Mouse (Mus musculus): ENCODE data around the gene Irf9. TPM values are rescaled to one million over a fixed set of nuclear protein-coding genes. Genes with fewer than 3 reads are reported as not detected.

Irf9 gene
- polyA plus RNA-seq, 1 experiment from 2014 or later, result 46.9 TPM

DNA sequence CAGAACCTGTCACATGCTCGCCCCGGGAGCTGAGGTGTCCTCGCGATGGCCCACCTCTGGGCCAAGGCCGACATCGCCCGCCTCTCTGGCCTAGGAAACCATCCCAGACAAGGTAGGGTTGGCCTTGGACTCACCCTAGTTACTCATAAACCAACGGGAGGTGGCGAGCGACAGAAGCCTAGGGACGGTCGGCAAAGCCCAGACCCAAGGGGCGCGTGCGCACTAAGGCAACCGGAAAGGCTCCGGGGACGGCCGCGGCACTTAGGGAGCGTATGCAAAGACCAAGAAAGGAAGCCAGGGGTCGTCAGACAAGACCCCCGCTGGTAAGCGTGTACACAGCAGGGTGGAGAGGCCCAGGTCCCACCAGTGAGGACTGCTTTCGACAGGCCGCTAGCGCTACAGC, 43.6 kb upstream of the Irf9 start, which contains the start of gene Dcaf11:
Gene Dcaf11 (plus strand): TSS at position 208 of the 403 bp plus-strand sequence.
- Histone ChIP-seq H3K9ac (ENCODE audit: low read depth, low read length) (peak within 1 kb of the TSS; percentile 77), H3K4me2 (replicated peaks; ENCODE audit: low read depth) (peak within 1 kb of the TSS; percentile 74), H3K4me1 (replicated peaks; ENCODE audit: control insufficient read depth, insufficient read depth, low read length) (no peaks in the 10 kb centered on the region), H3K9me3 (ENCODE audit: control insufficient read depth) (no peaks in the 10 kb centered on the region), H3K36me3 (ENCODE audit: control insufficient read depth, insufficient read depth) (peaks cover 23% of the 10 kb centered on the region; the same call in 1 of the 2 replicates), H3K27me3 (replicated peaks; ENCODE audit: control insufficient read depth, insufficient read depth, low read length) (no peaks in the 10 kb centered on the region), H3K4me3 (ENCODE audit: low read depth, low read length) (peak within 1 kb of the TSS; percentile 65), H3K27ac (ENCODE audit: low read depth, low read length) (peak within 1 kb of the TSS; percentile 99)
- peak; percentile 54; the same call in 1 of the 2 replicates for TF ChIP-seq CTCF (IDR thresholded peaks at IDR 0.05; ENCODE audit: low read depth)
- ATAC-seq, result peak; percentile 88
- 0% methylated on average over 27 of the region's 27 CpGs for WGBS

DNA sequence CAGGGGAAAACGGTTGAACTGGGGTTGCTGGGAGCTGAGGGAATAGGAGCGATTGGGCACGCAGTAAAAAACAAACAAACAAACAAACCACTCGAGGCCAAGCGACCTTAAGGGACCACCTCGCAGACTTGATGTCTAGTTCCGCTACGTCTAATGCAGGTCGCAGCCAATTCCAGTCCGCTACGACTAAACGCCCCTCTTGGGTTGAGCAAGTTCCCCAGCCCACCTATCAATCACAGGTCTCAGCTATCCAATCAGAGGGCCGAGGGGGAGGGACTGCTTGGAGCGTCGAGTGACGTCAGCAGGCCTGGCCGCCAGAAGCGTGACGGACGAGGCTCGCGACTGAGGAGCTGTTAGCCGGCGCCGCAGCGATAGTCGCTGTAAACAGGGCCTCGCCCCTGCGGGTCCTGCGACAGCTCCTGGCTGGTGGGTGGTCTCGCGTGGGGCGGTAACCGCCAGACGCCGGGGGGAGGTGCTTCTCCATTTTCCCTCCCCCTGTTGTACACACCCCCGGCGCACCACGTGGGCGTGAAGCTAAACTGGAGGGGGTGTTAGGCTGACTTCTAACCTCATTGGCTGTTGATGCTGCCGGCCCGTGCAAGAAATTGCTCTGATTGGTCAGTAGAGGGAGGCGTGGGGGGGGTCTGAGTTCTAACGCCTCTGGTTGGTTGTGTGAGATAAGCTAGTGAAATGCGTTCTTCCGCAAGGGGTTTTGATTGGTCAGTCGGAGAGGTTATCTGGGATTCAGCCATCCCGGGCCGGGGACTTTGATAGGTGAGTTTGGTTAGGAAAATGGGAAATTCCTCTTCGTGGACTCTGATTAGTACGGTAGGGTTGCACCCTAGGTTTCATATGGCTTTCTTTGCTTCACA, 42.9 kb upstream of the Irf9 start, which contains the start of gene A730061H03Rik:
Gene A730061H03Rik (minus strand): TSS at position 205 of the 872 bp plus-strand sequence.
- Histone ChIP-seq H3K36me3 (ENCODE audit: control insufficient read depth, insufficient read depth) (peaks cover 30% of the 10 kb centered on the region), H3K4me3 (ENCODE audit: low read depth, low read length) (peak within 1 kb of the TSS; percentile 65), H3K27ac (ENCODE audit: low read depth, low read length) (peak within 1 kb of the TSS; percentile 99), H3K9me3 (ENCODE audit: control insufficient read depth) (no peaks in the 10 kb centered on the region), H3K27me3 (replicated peaks; ENCODE audit: control insufficient read depth, insufficient read depth, low read length) (no peaks in the 10 kb centered on the region), H3K4me1 (replicated peaks; ENCODE audit: control insufficient read depth, insufficient read depth, low read length) (no peaks in the 10 kb centered on the region), H3K4me2 (replicated peaks; ENCODE audit: low read depth) (peak within 1 kb of the TSS; percentile 74), H3K9ac (ENCODE audit: low read depth, low read length) (peak within 1 kb of the TSS; percentile 77)
- under 1% methylated on average over 51 of the region's 51 CpGs for WGBS
- TF ChIP-seq CTCF (IDR thresholded peaks at IDR 0.05; ENCODE audit: low read depth), result peak; percentile 22; the same call in 1 of the 2 replicates
- peak; percentile 94 for ATAC-seq

DNA sequence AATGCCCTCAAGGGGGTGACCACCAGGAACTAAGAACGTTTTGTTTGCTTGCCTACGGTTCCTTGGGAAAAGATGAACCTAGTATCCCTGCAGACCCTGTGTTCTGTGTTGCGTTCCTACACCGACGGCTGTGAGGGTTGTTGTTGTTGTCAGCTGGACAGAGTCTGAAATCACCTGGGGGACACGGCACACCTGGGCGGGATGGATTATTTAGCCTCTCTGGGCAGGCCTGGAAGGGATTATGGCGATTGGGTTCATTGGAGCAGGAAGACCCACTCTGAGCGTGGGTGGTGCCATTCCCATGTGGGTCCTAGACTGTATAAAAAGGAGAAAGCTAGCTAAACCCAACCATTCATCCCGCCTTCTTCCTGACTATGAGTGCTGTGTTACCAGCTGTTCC, 41.5 kb upstream of the Irf9 start:
- Histone ChIP-seq H3K9me3 (ENCODE audit: control insufficient read depth) (no peaks in the 10 kb centered on the region), H3K27ac (ENCODE audit: low read depth, low read length) (no peak overlapping the region), H3K36me3 (ENCODE audit: control insufficient read depth, insufficient read depth) (peaks cover 44% of the 10 kb centered on the region), H3K27me3 (replicated peaks; ENCODE audit: control insufficient read depth, insufficient read depth, low read length) (no peaks in the 10 kb centered on the region), H3K9ac (ENCODE audit: low read depth, low read length) (no peak overlapping the region), H3K4me3 (ENCODE audit: low read depth, low read length) (no peak overlapping the region), H3K4me1 (replicated peaks; ENCODE audit: control insufficient read depth, insufficient read depth, low read length) (no peaks in the 10 kb centered on the region), H3K4me2 (replicated peaks; ENCODE audit: low read depth) (no peak overlapping the region)
- no peak for TF ChIP-seq CTCF (IDR thresholded peaks at IDR 0.05; ENCODE audit: low read depth)
- ATAC-seq, result no peak
- 78% methylated on average over 10 of the region's 10 CpGs for WGBS

DNA sequence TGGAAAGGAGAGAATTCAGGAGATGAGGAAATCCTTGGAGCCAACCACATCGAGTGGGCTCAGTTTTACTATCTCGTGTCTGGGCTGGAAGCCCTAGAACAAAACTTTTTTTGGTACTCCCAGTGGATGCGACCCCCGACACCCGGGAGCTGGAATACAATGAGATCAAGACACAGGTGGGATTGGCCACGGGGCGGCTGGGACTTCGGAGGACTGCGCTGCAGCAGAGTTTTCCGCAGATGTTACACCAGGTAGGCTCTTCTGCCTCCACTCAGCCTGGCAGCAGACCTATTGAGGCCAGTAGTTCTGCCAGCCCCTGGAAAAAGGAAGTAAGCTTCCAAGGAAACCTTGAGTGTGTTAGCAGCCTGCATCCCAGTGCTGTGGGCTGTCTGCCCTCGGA, 40.1 kb upstream of the Irf9 start:
- H3K27ac ChIP-seq (ENCODE audit: low read depth, low read length), result no peak overlapping the region

DNA sequence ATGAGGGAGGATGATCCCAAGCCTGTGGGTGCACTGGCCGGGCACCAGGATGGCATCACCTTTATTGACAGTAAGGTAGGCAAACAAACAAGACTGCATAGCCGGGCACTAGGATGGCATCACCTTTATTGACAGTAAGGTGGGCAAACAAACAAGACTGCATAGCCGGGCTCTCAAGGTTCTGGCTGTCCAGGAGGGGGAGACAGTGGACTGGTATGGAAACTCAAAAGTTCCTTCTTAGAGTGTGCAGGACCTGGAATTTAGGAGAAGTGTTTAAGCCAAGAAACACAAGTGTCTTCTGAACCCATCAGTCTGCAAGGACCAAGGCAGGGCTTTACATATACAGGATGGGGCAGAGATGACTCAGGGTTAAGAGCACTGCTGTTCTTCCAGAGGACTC, 37.6 kb upstream of the Irf9 start:
- Histone ChIP-seq H3K4me2 (replicated peaks; ENCODE audit: low read depth) (no peak overlapping the region), H3K4me1 (replicated peaks; ENCODE audit: control insufficient read depth, insufficient read depth, low read length) (no peaks in the 10 kb centered on the region), H3K36me3 (ENCODE audit: control insufficient read depth, insufficient read depth) (peaks cover 76% of the 10 kb centered on the region), H3K27ac (ENCODE audit: low read depth, low read length) (no peak overlapping the region), H3K27me3 (replicated peaks; ENCODE audit: control insufficient read depth, insufficient read depth, low read length) (no peaks in the 10 kb centered on the region), H3K4me3 (ENCODE audit: low read depth, low read length) (no peak overlapping the region), H3K9ac (ENCODE audit: low read depth, low read length) (no peak overlapping the region), H3K9me3 (ENCODE audit: control insufficient read depth) (no peaks in the 10 kb centered on the region)
- 61% methylated on average over 3 of the region's 3 CpGs for WGBS
- no peak for ATAC-seq
- TF ChIP-seq CTCF (IDR thresholded peaks at IDR 0.05; ENCODE audit: low read depth), result peak; percentile 48

More for the DNA sequence above, 40.1 kb upstream of the Irf9 start:
- TF ChIP-seq CTCF (IDR thresholded peaks at IDR 0.05; ENCODE audit: low read depth), result no peak
- 93% methylated on average over 11 of the region's 11 CpGs for WGBS
- H3K4me1 ChIP-seq (replicated peaks; ENCODE audit: control insufficient read depth, insufficient read depth, low read length), result no peaks in the 10 kb centered on the region
- H3K4me3 ChIP-seq (ENCODE audit: low read depth, low read length), result no peak overlapping the region
- ATAC-seq, result no peak
- H3K36me3 ChIP-seq (ENCODE audit: control insufficient read depth, insufficient read depth), result peaks cover 57% of the 10 kb centered on the region
- no peaks in the 10 kb centered on the region for H3K9me3 ChIP-seq (ENCODE audit: control insufficient read depth)
- H3K9ac ChIP-seq (ENCODE audit: low read depth, low read length), result no peak overlapping the region
- no peak overlapping the region for H3K4me2 ChIP-seq (replicated peaks; ENCODE audit: low read depth)
- H3K27me3 ChIP-seq (replicated peaks; ENCODE audit: control insufficient read depth, insufficient read depth, low read length), result no peaks in the 10 kb centered on the region

DNA sequence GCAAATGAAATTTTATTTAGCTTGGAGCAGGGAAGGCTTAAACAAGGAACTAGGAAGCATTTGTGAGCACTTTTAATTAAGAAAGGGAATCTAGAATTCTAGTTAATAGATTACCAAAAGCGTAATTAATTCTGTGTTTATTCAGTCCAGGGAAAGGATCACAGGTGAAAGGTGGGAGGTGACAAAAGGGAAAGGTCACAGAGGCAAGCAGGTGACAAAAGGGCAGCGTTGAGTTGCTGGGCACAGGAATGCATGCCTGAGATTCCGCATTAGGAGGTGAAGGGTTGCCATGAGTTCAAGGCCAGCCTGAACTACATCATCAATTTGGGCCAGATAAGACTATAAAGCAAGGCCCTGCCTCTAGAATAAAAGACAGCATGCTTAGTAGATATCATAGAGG, 35.9 kb upstream of the Irf9 start:
- peaks cover 75% of the 10 kb centered on the region for H3K36me3 ChIP-seq (ENCODE audit: control insufficient read depth, insufficient read depth)

More for the DNA sequence above, 35.9 kb upstream of the Irf9 start:
- Histone ChIP-seq H3K27ac (ENCODE audit: low read depth, low read length) (no peak overlapping the region), H3K4me2 (replicated peaks; ENCODE audit: low read depth) (no peak overlapping the region), H3K4me1 (replicated peaks; ENCODE audit: control insufficient read depth, insufficient read depth, low read length) (no peaks in the 10 kb centered on the region), H3K9ac (ENCODE audit: low read depth, low read length) (no peak overlapping the region), H3K4me3 (ENCODE audit: low read depth, low read length) (no peak overlapping the region), H3K9me3 (ENCODE audit: control insufficient read depth) (no peaks in the 10 kb centered on the region), H3K27me3 (replicated peaks; ENCODE audit: control insufficient read depth, insufficient read depth, low read length) (no peaks in the 10 kb centered on the region)
- no peak for ATAC-seq
- WGBS, result 71% methylated on average over 3 of the region's 3 CpGs
- no peak for TF ChIP-seq CTCF (IDR thresholded peaks at IDR 0.05; ENCODE audit: low read depth)
